Mouse (Mus musculus) CH12.LX (cell line): Measurements from ENCODE around the gene Ccdc141.

Experiments used
- BHLHE40 ChIP-seq: IDR thresholded peaks from 2 replicates; pipeline ENCODE4 v1.6.1; 2011; ENCODE audit warnings: mild to moderate bottlenecking, low read depth, low read length, improper control_type of control experiment
- CTCF ChIP-seq, 2 experiments: IDR thresholded peaks in 1 of 2; conservative IDR thresholded peaks in 1 of 2; 2 replicates each; pipeline ENCODE4 v1.5.1; 2011 to 2012; ENCODE audit warnings: low read depth in 2 of 2, low read length in 2 of 2, improper control_type of control experiment in 1 of 2, inconsistent platforms in 1 of 2, mild to moderate bottlenecking in 1 of 2, moderate library complexity in 1 of 2
- MEF2A ChIP-seq: IDR thresholded peaks from 2 replicates; pipeline ENCODE4 v1.6.1; 2014; ENCODE audit warnings: low read depth, mild to moderate bottlenecking, inconsistent platforms, low read length, improper control_type of control experiment, borderline replicate concordance
- MXI1 ChIP-seq: IDR thresholded peaks from 2 replicates; pipeline ENCODE4 v1.6.1; 2011; ENCODE audit warnings: mild to moderate bottlenecking, low read depth, low read length, improper control_type of control experiment
- POLR2A ChIP-seq: IDR thresholded peaks from 2 replicates; pipeline ENCODE4 v1.6.1; 2011; ENCODE audit warnings: low read depth, mild to moderate bottlenecking, improper control_type of control experiment, low read length
- POLR2AphosphoS2 ChIP-seq: IDR thresholded peaks from 2 replicates; pipeline ENCODE4 v1.6.1; 2011; ENCODE audit warnings: low read depth, low read length, improper control_type of control experiment
- SMC3 ChIP-seq: IDR thresholded peaks from 2 replicates; pipeline ENCODE4 v1.6.1; 2011; ENCODE audit warnings: low read depth, low read length, improper control_type of control experiment
- UBTF ChIP-seq: IDR thresholded peaks from 2 replicates; pipeline ENCODE4 v1.6.1; 2012; ENCODE audit warnings: low read depth, mild to moderate bottlenecking, inconsistent platforms, low read length, improper control_type of control experiment, moderate library complexity
- USF1 ChIP-seq: IDR thresholded peaks from 2 replicates; pipeline ENCODE4 v1.6.1; 2014; ENCODE audit warnings: low read depth, mild to moderate bottlenecking, inconsistent platforms, low read length, improper control_type of control experiment
- ZKSCAN1 ChIP-seq: IDR thresholded peaks from 2 replicates; pipeline ENCODE4 v1.6.1; 2012; ENCODE audit warnings: low read depth, inconsistent platforms, low read length, improper control_type of control experiment, borderline replicate concordance
- ZMIZ1 ChIP-seq: IDR thresholded peaks from 2 replicates; pipeline ENCODE4 v1.6.1; 2012; ENCODE audit warnings: low read depth, mild to moderate bottlenecking, inconsistent platforms, low read length, improper control_type of control experiment

DNA sequence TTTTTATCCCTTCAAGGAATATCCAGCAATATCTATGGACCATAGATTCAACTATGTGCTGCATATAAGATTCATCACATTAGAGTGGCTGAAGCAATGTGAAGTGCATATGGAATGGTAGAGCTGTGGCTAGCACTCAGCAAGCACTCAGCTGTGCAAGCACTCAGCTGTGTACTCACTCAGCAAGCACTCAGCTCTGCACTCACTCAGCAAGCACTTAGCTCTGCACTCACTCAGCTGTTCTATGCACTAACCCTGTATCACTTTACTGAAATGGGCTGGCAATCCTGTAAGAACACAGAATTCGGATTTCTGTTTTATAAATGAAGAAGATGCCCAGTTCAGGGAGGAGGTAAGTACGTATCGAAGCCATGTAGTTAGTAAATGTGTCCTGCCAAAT is 89.8 kb downstream of the Ccdc141 start:
- TF ChIP-seq BHLHE40, result no peak
- TF ChIP-seq USF1, result no peak
- TF ChIP-seq POLR2AphosphoS2, result no peak
- TF ChIP-seq UBTF, result no peak
- TF ChIP-seq CTCF (conservative IDR thresholded peaks at IDR 0.05 in 1 of 2, IDR thresholded peaks at IDR 0.05 in 1 of 2; ENCODE audit: low read depth in 2 of 2, low read length in 2 of 2), result no peak
- TF ChIP-seq ZKSCAN1, result no peak
- no peak for TF ChIP-seq SMC3
- no peak for TF ChIP-seq ZMIZ1
- no peak for TF ChIP-seq MEF2A
- no peak for TF ChIP-seq MXI1
- TF ChIP-seq POLR2A, result no peak
